Mouse (Mus musculus) G1E (cell line): ENCODE results near the gene Acot1.

Source experiments
- CTCF ChIP-seq: IDR thresholded peaks from 2 replicates; pipeline ENCODE4 v1.5.1; 2012; ENCODE audit warnings: low read depth, low read length, inconsistent platforms, mixed read lengths
- GATA1 ChIP-seq: IDR thresholded peaks from 2 replicates; pipeline ENCODE4 v1.6.1; 2012; ENCODE audit warnings: borderline replicate concordance, low read length, inconsistent platforms, mixed read lengths
- TAL1 ChIP-seq: conservative IDR thresholded peaks from 2 replicates; pipeline ENCODE4 v1.6.1; 2012; ENCODE audit warnings: low read depth, low read length, inconsistent platforms, mixed read lengths

GRCm38 (mm10) chr12:84067752-84068151, 58.5 kb downstream of the Acot1 start:
- TF ChIP-seq CTCF (no peak), GATA1 (no peak), TAL1 (no peak)
